Mouse (Mus musculus): ENCODE results near the gene Gm47996. TPM values are rescaled to one million over a fixed set of nuclear protein-coding genes. Genes with fewer than 3 reads are reported as not detected.
"Not testable (repeated sequence)": the region's sequence is repeated elsewhere in the genome, so short reads cannot be mapped to it uniquely, and the experiment has no call there.

Gm47996 gene
- polyA plus RNA-seq, 1 experiment, result 0.31 TPM

DNA sequence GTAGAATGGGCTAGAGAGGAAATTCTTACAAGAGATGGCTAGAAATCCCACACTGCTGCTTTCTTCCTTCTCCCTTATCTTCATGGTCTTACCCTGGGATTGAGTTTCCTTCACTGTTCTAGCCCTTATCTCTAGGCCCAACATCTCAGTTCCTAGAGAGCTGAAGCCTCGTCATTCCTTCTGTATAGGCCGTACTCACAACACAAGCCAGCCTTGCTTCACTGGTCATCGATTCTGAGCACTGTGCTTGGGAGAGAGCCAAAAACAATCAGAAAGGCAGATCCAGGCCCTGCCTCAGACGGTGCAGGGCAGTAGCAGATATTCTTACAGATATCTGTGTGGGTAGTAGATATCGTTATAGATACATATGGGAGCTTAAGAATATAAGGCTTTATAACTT lies 1.4 kb upstream of the Gm47996 start:
- DNase-seq (ENCODE audit: low read depth), result not testable (repeated sequence)

DNA sequence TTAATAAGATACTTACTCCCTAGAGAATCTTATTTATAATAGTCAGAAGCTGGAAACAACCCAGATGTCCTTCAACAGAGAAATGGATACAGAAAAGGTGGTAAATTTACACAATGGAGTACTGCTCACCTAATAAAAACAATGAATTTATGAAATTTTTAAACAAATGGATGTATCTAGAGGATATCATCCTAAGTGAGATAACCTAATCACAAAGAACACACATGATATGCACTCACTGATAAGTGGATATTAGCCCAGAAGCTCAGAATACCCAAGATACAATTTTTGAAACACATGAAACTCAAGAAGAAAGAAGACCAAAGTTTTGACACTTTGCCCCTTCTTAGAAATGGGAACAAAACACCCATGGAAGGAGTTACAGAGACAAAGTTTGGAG lies 987 bp upstream of the Gm47996 start:
- not testable (repeated sequence) for DNase-seq (ENCODE audit: low read depth)

DNA sequence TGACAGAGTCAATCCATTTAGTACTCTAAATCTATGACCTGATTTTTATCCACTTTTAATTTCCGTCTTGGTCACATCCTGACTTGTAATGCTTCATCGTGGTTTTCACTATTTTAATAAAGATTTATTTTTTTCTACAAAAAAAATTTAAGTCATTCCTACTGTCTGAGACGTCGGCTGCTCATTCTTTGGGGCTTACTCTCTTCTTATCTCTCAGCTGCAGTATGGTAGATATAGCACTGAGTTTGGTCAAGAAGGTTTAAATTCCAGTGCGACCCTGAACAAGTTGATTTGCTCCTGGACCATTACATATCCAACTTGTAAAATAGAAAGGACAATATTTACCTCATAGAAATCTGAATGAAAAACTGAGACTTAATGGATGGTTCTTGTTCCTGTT lies 1.7 kb downstream of the Gm47996 start:
- not testable (repeated sequence) for DNase-seq (ENCODE audit: low read depth)

DNA sequence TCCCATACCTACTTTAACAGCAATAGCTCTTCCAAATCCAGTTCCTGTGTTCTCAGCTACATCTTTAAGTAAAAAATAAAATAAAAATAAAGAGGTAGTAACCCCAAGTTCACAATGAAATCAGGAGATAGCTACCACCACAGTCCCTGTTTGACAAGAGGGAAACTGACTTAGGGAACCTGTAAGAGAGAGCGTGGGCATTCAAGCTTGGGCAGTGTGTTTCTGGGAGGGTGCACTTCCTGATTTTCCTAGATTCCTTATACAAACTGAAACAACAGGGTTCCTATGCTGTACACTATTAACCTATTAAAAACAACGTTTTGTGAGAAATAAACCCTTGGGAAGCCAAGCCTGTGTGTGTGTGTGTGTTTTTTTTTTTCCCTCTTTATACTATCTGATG lies 4.9 kb downstream of the Gm47996 start:
- no peak for DNase-seq (ENCODE audit: low read depth)

- no peak for DNase-seq (ENCODE audit: low read depth)
Measured at GRCm38 (mm10) chr1:151215985-151216384, 6.1 kb downstream of the Gm47996 start.

DNA sequence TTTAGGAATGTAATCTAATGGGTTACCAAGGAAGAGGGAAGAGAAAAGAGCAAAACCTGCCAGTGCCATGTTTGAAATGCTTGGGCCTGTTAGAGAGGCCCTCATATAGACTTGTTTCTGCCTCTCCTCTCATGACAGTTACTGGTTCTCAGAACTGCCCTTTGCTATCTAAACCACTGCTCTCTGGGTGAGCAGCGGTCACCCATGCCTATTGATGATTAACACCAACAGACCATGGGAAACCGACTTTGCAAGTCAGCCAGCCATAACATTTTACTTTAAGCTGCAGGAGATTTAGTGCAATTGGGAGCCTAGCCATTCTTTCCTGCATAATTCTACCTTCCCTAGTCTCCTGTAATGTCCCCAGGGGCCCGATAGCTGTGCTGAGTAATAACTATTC lies 6.5 kb downstream of the Gm47996 start:
- DNase-seq (ENCODE audit: low read depth), result no peak

DNA sequence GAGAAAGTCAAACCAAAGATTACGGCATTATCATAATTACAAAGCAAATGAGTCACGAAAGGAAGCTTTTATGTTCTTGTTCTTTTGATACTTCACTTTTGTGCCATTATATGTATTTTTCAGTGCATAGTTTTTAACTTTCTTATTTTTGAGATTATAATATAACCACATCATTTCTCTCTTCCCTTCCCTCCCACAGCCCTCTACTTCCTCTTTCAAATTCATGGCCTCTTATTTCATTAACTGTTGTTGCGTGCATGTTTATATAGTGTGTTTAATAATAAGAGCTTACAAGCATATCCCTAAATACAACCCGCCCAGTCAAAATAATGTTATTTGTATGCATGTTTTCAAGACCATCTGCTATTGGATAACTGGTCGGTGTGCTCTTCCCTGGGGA lies 9.1 kb downstream of the Gm47996 start:
- no peak for DNase-seq (ENCODE audit: low read depth)

DNA sequence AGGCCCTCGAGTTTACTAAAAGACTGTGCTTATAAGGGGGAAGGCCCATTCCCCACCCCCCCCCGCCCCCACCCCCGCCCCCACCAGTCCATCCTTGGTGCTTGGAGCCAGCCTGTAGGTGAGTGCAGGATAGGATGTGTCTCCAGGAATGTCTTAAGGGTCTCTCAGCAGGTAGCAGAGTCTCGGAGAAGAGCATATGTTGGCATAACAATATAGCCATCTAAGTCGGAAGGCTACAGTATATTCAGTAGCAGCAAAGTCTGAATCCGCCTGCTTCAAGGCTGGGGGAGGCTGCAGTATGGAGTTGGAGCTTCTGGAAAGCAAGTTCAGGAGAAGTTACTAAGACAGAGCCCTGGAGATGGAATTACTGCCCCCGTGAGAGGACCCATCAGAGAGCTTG lies 10.2 kb downstream of the Gm47996 start:
- DNase-seq (ENCODE audit: low read depth), result no peak

DNA sequence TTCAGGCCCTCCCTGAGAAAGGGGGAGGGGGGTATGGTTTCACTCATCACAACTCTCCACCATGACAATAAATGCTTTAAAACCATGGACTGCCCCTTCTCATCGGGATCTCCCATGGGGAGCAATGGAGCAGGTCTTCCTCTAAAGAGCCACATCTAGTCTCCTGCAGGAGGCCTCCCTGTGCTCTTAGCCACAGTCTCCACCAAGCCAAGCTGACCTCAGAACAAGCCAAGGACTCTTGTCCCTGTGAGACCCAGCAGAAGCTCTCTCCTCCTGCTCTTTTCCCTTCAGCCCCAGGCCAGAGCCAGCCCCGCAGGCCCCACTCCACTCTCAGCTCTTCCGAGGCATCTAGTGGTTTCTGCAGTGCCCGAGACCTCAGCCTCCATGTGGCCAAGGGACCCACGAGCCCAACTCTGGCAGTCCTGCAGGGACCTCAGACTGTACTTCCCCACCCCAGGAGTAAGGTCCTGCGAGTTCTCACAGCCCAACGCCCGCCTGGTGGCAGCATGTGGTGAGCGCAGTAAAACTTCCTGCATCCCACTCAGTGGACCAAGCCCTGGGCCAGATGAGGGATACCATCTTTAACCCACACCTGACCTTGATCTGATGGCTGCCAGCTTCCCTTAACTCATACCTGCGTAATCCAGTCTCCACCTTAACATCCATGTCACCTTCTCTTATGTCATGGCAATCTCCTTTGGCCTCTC lies 12.8 kb downstream of the Gm47996 start:
- DNase-seq (ENCODE audit: low read depth), result no peak

GRCm38 (mm10) chr1:151223377-151223776 lies 13.4 kb downstream of the Gm47996 start:
- no peak for DNase-seq (ENCODE audit: low read depth)

DNA sequence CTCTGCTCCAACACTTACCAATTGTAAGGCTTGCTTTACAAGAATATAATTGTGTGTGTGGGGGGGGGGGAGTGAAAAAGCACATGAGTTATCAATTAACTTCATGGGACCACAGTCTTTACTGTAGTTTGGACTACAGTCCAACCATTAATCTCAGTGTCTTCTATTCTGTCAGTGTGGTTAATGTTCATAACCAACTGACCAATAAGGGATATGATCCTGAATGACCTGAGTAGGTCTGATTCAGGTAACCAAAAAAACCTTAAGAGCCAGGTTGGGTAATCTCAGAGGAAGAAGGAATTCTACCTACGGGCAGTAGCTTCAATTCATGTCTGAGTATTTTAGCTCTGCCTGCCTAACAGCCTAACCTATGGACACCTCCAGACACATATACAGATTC lies 14.6 kb downstream of the Gm47996 start:
- DNase-seq (ENCODE audit: low read depth), result no peak

DNA sequence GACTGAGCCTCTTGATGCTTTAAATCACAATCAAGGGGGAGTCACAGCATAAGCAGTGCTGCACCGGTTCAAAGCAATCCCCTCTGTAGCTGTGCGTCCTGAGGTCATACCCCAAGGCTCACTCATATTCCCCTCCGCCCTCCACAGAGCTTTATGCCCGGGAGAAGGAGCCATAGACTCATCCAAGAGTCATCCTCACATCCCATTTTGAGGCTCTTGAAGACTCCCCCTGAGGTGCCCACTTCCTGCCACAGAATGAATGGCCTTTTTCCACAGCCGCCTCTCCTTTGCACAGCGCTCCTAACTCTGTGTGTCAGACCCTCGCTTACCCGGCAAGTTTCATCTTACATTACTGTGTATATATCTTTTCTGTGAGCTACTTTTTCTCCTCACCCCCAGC lies 17.6 kb downstream of the Gm47996 start:
- DNase-seq (ENCODE audit: low read depth), result no peak

- no peak for DNase-seq (ENCODE audit: low read depth)
Measured at GRCm38 (mm10) chr1:151228320-151228989, 18.5 kb downstream of the Gm47996 start.

DNA sequence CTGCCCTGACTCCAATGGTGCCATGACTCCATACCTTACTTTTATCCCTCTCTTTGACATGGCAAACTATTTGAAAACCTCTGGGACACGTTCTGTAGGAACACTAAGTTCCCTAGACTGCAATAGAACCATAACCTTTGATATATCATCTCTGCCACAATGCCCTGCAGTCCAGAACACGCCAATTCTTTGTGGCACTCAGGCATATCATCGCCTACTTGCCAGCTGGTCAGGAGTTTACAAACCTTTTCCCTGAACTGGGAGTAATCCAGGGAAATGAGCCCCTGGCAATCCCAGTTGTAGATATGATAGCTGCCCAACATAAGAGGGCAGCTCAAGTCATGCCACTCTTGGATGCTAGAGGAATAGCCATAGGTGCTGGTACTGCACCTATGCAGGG lies 22.4 kb downstream of the Gm47996 start:
- DNase-seq (ENCODE audit: low read depth), result no peak

DNA sequence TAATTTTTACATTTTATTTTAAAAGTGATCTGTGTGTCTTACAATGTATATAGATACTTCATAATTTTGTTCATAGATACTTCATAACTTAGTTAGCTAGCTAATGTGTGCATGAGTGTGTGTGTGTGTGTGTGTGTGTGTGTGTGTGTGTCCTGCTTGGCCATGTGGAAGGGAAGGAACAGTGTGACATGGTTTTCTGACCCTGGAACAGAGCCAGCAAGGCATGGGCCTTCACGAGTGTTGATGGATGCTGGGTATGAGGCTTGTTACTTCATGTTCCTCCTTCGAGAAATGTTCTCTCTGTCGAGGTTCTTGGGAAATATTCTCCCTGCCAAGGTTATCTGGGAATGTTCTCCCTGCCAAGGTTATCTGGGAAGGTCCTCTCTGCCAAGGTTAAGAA lies 23.8 kb downstream of the Gm47996 start:
- DNase-seq (ENCODE audit: low read depth), result no peak

- DNase-seq (ENCODE audit: low read depth), result no peak
Measured at GRCm38 (mm10) chr1:151235574-151235973, 25.6 kb downstream of the Gm47996 start.

GRCm38 (mm10) chr1:151236141-151236930 lies 26.4 kb downstream of the Gm47996 start:
- DNase-seq (ENCODE audit: low read depth), result no peak

- DNase-seq (ENCODE audit: low read depth), result no peak
Measured at GRCm38 (mm10) chr1:151237780-151238179, 27.8 kb downstream of the Gm47996 start.

DNA sequence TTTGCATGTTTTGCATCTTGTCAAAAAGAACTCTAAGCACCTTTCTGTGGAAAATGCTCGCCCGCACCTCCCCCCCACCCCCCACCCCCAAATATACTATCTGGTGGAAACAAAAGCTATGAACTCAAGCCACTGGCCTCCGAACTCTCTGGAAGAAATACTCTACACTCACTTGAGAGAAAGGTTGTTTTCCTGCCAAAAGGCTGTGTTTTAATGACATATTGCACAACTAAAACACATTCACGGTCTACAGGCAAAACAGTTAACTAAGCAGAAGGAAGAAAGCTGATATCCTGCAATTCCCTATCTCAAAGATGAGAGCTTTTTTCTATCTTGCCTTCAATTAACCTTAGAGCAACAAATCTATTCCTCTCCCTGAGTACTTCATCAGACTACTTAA lies 33.4 kb downstream of the Gm47996 start:
- DNase-seq (ENCODE audit: low read depth), result no peak

GRCm38 (mm10) chr1:151244013-151244412 lies 34.1 kb downstream of the Gm47996 start:
- DNase-seq (ENCODE audit: low read depth), result no peak

DNA sequence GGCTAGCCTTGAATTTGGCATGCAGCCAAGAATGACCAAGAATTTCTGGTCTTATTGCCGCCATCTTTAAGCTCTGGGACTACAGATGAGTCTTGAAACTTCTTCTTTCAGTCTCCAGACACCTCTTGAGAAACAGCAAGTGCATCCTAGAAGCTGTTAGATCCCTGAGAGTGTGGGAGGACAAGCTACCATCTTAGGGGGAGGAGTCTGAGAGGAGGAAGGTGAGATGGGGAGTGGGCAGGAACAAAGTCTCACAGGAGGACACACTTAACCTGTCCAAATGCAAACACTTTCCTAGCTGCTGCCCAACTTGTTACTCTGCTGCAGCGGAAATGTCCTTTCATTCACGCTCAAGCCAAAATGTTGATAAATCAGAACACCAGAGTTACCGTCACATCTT lies 34.8 kb downstream of the Gm47996 start:
- no peak for DNase-seq (ENCODE audit: low read depth)

DNA sequence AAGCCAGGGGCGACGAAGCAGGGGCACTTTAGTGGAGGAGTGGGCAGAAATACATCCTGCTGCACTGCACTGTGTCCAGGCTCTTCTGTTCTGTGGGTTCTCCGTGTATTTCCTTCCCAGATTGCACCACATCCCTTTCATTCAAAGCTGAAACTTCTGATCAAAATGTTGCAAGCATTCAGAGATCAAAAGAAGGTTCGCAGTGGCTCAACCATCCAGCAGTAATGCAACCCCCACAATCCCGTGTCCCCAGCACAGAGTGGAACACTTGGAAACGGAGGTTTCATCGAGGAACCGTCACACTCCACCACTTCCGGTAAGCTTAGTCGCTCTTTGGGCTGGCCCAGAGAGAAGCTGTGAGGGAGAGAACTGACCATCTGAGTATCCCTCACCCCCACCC lies 35.2 kb downstream of the Gm47996 start:
- DNase-seq (ENCODE audit: low read depth), result no peak

- DNase-seq (ENCODE audit: low read depth), result no peak
Measured at GRCm38 (mm10) chr1:151245846-151246245, 35.9 kb downstream of the Gm47996 start.

Data from gonadal fat pad, adult 2 months (tissue).